Mouse (Mus musculus) olfactory bulb, adult 2 months (tissue): ENCODE results near the gene Ctdspl.

Experiments
- CTCF ChIP-seq: fragments of 200-500 bp; IDR thresholded peaks from 2 replicates; pipeline ENCODE4 v1.5.1; 2012; ENCODE audit warnings: low read depth, mild to moderate bottlenecking, low read length, moderate library complexity; ENCODE audit not compliant: insufficient read depth
- POLR2A ChIP-seq: fragments of 200-500 bp; IDR thresholded peaks from 2 replicates; pipeline ENCODE4 v1.6.1; 2012; ENCODE audit warnings: mild to moderate bottlenecking, low read depth, low read length, moderate library complexity; ENCODE audit not compliant: insufficient read depth

- no peak for TF ChIP-seq POLR2A
- no peak for TF ChIP-seq CTCF
These were observed 127.8 kb downstream of the Ctdspl start for GRCm38 (mm10) chr9:119053964-119054576.
